Mouse (Mus musculus): ENCODE measurements around the gene Phactr1. TPM values are rescaled to one million over a fixed set of nuclear protein-coding genes. Genes with fewer than 3 reads are reported as not detected.

Phactr1 gene
- total RNA-seq, 4 experiments from 2014 or later = 3.8 to 9.0 (median 6.7) TPM

DNA sequence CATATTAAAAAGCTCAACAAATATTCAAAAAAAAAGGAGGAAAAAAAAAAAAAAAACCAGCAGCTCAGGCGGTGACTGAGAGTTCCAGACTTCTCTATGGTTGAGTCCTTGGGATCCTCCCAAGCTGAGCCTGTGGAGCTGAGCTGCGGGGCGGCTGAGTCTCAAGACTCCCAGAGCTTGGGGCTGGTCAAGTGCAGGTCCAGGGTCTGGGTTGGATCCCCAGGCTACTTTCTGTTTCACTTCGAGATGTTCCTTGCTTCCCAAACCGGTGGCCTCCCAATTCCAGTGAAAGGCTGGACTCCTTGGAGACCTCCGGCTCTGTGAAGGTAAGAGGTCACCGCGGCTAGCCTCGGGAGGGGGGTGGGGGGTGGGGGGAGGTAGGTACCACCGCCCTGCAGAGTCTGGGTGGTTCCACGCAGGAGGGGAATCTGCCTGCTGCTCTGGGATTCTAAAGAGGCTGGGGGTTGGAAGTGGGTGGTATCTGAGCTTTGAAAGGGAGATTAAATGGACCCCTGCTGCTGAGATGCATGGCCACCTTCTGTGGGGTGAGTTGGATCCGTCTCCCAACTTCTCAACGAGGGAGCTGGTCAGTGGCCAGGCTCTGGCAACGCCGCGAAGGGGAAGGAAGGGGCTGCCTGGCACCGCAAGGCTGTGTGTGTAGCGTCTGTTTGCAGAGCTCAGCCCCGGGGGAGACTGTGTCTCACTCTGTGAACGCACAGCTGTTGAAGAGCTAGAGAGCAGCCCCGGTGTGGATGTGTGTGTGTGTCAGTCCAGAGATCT, 185.9 kb downstream of the Phactr1 start:
- peak; percentile 50 for DNase-seq (ENCODE audit: low spot score)

DNA sequence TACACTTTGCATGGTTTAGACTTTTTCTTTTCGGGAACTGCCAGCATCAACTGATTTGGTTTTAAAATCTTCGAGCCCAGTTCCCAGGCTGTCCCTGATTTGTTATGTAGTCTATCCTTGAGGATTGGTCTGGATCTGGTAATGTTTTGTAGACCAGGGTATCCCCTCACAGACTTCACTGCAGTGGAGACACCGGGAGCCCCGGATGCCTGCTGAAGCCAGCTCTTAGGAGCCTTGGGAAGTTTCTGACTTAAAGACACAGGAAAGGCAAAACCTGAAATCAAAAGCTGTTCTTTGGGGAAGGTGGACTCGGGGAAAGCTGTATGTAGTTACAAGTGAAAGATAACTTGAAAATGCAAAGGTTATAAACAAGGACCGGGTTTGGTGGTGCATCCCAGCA, 186.6 kb downstream of the Phactr1 start:
- peak; percentile 22 for DNase-seq (ENCODE audit: low spot score)

GRCm38 (mm10) chr13:42872125-42872524, 191.7 kb downstream of the Phactr1 start:
- no peak for DNase-seq (ENCODE audit: low spot score)

- DNase-seq (ENCODE audit: low spot score) = no peak
Measured at GRCm38 (mm10) chr13:42878346-42878745, 197.9 kb downstream of the Phactr1 start.

- DNase-seq (ENCODE audit: low spot score) = peak; percentile 61
Measured at GRCm38 (mm10) chr13:42884033-42884724, 203.8 kb downstream of the Phactr1 start.

DNA sequence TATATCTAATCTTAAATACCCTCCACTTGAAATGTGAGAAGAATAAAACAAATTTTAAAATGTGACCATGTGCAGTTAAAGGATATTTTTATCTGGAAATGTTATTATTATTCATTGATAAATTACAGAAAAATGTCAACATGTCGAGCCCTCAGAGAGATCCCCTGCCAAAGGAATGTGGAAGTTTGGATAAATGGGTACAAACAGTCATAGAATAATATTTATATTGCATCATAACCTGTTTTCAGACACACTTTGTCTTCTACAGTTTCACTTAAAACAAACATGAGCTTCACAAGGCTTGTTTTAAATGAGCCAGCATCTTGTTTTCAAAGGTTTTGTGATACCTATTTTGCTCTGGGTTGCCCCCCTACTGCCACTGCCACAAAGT, 204.3 kb downstream of the Phactr1 start:
- no peak for DNase-seq (ENCODE audit: low spot score)

DNA sequence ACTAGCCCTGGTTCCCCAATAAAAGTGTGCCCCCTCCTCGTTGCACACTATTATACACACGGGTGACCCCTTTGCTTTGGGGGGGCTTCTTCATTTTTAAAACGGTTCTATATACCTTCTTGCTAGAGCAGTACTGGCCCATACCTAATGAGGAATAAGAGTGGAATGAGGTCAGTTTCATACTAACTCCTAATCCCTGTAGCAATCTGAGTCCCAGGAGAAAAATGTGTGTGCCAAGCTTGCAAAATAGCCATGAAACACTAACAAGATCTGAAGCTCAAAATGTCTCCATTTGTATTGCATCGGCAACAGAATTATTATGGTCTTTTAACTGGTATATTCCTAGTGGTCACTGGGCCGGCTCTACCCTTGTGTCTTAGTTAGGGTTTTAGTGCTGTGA, 207.3 kb downstream of the Phactr1 start:
- DNase-seq (ENCODE audit: low spot score) = no peak

- DNase-seq (ENCODE audit: low spot score) = no peak
Measured at GRCm38 (mm10) chr13:42889516-42890474, 209.4 kb downstream of the Phactr1 start.

- no peak for DNase-seq (ENCODE audit: low spot score)
Measured at GRCm38 (mm10) chr13:42890651-42891050, 210.2 kb downstream of the Phactr1 start.

GRCm38 (mm10) chr13:42894016-42894415, 213.6 kb downstream of the Phactr1 start:
- DNase-seq (ENCODE audit: low spot score) = no peak

GRCm38 (mm10) chr13:42894598-42894997, 214.2 kb downstream of the Phactr1 start:
- DNase-seq (ENCODE audit: low spot score) = no peak

DNA sequence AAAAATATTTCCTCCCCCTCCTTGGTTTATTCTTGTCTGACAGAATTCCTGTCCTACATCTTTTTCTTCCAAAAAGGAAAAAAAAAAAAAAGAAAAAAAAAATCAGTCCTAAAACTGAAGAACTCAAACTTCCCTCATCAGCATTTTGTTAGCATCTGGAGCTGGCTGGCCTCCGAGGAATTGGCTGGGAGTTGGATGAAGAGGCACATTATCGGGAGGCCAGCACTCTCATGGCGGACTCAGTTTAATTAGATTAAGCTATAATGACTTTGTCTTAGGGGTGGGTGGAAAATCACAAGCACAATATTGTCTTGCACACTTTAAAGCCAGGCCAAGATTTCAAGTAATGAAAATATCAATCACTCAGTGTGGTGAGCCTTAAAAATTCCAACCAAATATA, 215.6 kb downstream of the Phactr1 start:
- DNase-seq (ENCODE audit: low spot score) = no peak

DNA sequence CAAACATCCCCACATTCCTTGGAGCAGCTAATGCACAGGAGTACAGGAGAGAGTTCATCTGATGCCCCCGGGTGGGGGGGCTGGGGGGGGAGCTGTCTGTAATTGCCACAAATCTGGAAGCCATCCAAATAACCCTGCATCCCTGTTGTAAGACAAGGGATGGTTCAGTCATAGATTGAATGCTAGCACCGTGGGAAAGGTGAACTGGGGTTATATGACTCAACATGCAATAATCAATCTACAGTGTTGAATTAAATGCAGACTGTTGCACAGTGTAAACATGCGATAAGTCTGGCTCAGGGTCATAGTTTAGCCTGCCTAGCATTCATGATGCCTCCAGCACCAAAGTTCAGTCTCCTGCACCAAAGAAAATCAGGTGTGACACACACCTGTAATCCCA, 219.2 kb downstream of the Phactr1 start:
- no peak for DNase-seq (ENCODE audit: low spot score)

DNA sequence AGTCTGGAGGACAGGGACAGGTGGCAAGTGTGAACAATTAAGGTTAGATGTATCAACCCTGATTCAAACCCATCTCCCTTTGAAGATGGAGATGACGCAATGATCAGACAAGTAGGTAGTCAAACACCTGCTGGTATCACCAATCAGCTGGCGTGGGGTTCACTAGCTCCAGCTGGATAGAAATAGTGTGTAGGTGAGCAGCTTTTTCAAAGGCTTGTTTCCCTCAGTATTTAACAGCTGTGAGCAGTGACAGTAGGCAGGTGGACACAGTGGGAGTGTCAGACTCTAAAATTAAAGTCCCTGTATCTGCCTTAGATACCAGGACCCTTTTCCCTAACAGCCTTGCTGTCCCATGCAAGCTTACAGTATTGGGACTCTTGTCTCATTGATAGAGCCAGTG, 221.4 kb downstream of the Phactr1 start:
- DNase-seq (ENCODE audit: low spot score) = no peak

GRCm38 (mm10) chr13:42902859-42903258, 222.4 kb downstream of the Phactr1 start:
- DNase-seq (ENCODE audit: low spot score) = no peak

DNA sequence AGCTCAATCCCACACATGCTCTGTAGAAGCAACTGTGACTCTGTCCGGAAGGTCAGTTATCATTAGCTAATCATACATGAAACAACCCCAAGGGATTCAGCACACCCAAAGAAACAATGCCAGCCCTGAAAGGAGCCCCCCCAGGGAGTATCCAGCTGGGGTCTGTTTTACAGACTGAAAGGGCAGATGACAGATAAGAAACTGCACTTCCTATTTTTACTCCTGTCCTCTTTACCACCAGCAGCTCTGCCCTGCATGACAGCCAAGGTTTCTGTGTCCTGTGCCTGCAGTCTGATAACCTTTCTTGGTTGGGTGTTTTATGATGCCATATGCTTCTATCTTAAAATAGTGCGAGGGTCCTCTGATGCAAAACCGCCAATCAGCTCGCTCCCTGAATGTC, 225.4 kb downstream of the Phactr1 start:
- DNase-seq (ENCODE audit: low spot score) = no peak

- DNase-seq (ENCODE audit: low spot score) = no peak
Measured at GRCm38 (mm10) chr13:42906990-42907389, 226.6 kb downstream of the Phactr1 start.

DNA sequence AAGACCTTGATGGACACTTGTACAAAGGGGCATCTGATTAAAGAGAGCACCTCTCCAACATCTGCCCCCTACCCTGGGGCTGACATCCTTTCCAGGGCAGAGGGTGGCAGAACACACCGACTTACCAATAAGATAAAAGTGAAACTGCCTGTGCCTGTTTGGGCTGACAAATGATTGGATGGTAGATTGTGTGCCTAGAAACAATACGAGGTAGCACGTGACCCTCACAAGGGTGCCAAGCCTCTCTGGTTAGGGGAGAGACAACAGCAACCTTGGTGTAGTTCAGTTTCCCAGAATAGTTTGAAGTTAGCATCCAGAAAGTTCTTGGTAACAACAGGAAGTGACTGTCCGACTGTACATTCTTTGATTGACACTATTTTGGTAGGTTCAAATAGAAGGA, 234.7 kb downstream of the Phactr1 start:
- no peak for DNase-seq (ENCODE audit: low spot score)

GRCm38 (mm10) chr13:42915851-42916193, 235.4 kb downstream of the Phactr1 start:
- no peak for DNase-seq (ENCODE audit: low spot score)

DNA sequence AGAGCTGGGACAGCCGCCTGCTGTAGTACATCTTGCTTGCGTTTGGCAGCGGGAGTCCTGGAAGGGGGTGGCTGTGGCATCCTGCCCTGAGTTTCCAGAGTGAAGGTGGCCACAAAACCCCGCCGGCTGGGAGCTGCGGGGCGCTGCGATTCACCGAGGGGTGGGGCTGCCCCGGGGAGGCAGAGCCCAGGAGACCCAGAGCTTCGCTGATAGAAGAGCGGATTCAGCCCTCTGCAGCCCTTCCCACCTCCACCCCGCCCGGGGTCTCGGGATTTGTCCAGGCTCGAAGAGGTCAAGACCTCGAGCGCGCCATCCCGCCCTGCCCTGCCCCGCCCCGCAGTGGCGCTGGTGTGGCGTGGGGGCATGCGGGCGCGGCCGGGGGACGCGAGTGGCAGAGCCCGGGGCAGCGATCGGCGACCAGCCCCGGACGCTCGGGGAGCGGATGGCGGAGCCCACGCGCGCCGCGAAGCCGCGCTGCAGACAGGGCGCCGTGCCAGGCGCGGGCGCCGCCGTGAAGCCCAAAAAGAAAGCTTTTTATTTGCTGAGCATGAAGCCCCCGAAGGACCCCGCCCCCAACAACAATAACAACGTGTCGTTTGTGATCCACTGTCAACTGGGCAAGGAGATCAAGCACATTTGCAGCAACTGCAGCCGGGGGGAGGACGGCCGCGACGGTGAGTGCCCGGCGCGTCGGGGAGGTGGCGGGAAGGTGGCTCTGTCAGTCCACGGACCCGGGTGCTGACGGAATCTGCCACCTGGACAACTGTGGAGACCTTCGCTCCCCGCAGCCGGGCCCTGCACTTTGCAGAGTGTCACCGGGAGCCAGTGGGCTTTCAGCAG, 236.0 kb downstream of the Phactr1 start:
- DNase-seq (ENCODE audit: low spot score) = no peak

DNA sequence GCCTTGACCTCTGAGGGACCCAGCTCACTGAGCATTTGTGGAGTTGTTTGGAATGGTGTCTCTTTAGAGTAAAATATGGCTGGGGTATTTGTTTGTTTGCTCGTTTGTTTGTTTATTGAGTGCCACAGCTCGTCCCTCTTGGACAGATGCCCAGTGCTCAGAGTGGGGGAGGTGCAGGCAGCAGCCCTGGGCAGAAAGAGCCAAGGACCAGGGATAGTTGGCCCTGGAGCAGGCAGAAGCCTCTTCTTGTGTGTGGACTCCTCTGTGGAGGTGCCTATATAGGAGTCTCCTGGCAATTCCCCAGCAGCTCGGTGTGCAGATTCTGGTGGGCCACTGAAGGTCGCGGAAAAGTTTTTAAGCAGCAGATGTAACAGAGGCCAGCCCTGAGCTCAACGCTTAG, 236.8 kb downstream of the Phactr1 start:
- DNase-seq (ENCODE audit: low spot score) = no peak

Measured in heart, adult 8-10 months (tissue).